Mouse (Mus musculus) c-Kit-positive CD71-positive TER-119-negative erythroid progenitor cells, embryonic 14.5 days (primary cell): ENCODE results near the gene Il1rapl2.

Experiments used
- DNase-seq: peaks from one replicate; pipeline ENCODE4 v3.0.0-alpha.2; 2013; ENCODE audit warnings: low read depth

The Il1rapl2 gene

GRCm38 (mm10) chrX:137570321-137571195, at the start of gene Il1rapl2:
Il1rapl2 (plus strand) TSS chrX:137570608.
- no peak for DNase-seq

DNA sequence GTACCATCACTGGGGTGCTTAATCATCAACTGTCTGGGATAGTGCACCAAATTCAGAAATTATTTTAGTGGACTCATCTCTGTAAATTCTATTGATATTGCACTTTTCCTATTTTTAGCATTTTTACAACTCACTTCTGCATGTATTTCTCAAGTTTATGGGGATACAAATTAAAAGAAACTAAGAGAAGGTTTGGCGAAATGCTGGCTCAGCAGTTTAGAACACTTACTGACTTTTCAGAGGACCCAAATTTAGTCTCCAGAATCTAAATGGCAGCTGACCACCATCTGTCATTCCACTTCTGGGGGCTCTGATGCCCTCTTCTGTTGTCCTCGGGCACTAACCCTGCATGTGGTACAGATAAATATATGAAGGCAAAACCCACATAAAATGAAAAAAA, 22.1 kb upstream of the Il1rapl2 start:
- no peak for DNase-seq

DNA sequence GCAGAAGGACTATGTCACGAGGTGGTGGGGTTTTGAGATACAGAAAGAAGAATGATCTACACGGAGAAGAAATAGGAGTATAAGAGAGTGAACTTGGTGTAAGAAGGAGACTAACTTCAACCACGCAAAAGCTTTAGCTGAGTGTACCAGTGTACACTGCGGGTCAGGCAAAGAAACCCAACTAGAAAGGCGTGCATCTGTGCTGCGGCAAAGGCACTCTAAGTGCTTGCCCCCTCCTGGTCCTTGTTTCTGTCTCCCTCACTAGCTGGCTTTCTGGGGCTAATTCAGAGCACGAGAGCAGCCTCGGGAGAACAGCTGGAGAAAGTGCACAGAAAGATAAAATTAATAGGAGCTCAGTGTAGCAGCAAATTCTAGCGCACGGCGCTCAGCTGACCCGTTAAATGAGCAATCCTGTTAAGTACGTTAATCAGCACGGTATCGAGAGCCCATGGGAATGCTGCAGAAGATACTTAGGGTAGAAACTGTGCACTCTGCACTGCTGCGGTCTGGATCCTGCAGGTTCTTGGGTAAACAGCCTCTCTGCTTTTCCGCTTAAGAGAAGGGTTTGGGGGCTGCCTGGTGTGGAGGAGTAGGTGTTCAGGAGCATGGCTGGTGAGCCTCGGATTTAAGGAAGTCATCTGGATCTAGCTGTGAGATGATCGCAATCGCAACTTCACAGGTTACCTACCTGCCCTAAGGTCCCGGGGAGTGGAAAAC, 778 bp upstream of the Il1rapl2 start:
- no peak for DNase-seq

- DNase-seq, result no peak
These were observed 12.2 kb downstream of the Il1rapl2 start for GRCm38 (mm10) chrX:137582656-137583055.

- DNase-seq, result no peak
These were observed 50.3 kb downstream of the Il1rapl2 start for GRCm38 (mm10) chrX:137620697-137621096.

GRCm38 (mm10) chrX:137667011-137667410, 96.6 kb downstream of the Il1rapl2 start:
- no peak for DNase-seq

GRCm38 (mm10) chrX:137687974-137688373, 117.6 kb downstream of the Il1rapl2 start:
- DNase-seq, result no peak

DNA sequence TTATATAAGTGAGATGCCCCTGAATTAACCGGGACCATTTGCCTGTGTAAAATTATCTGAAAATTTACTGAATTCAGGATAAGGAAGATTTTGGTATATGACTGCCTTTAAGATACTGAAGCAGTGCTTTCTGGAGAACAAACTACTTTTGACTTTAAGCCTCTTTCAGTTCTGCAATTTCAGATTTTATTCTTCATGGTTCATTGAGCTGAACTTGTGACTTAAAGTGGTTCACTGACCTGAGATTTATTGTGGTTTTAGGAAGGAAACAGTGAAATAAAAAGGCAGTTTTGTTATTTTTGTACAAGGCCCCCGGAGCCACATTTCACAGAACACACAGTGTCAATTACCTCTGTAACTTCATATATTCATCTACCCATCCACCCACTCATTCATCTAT, 129.6 kb downstream of the Il1rapl2 start:
- DNase-seq, result no peak

- DNase-seq, result no peak
These were observed 185.1 kb downstream of the Il1rapl2 start for GRCm38 (mm10) chrX:137755537-137755936.

- DNase-seq, result no peak
These were observed 235.2 kb downstream of the Il1rapl2 start for GRCm38 (mm10) chrX:137805484-137806200.

DNA sequence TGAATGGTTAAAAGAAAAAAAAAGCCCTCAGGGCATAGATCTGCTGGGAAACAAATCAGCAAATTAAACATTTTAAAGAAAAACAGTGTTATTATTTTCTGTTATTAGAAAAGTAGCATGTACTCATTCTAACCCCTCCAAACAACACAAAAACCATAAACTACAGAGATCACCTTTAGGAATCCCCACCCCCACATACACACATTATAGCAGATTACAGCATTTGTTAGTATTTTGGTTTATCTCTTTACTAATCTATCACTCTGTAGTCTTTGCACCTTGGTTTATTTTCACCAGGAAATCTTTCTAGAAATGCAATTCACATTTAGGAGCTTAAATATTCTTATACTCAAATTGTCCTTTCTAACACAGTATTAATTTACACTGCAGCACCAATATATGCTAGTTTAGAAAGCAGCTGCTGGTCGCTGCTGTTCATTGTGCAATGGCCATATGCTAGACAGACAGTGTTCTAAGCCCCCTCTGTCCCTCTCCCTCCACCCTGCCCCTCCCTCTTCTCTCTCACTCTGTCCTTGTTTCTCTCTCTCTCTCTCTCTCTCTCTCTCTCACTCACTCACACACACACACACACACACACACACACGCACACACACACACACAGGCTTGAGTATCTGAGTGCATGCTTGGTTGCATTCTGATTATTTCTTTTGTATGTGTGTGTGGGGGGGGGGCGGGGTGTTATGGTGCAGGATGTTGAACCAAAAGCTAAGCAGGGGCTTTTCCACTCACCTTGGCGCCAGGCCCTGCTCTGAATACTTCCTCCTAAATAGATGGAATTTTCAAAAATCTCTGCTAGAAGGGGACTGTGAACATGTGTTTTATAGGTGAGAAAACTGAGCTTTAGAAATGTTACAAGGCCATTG, 236.1 kb downstream of the Il1rapl2 start:
- no peak for DNase-seq

- DNase-seq, result no peak
These were observed 239.1 kb downstream of the Il1rapl2 start for GRCm38 (mm10) chrX:137809526-137809925.

DNA sequence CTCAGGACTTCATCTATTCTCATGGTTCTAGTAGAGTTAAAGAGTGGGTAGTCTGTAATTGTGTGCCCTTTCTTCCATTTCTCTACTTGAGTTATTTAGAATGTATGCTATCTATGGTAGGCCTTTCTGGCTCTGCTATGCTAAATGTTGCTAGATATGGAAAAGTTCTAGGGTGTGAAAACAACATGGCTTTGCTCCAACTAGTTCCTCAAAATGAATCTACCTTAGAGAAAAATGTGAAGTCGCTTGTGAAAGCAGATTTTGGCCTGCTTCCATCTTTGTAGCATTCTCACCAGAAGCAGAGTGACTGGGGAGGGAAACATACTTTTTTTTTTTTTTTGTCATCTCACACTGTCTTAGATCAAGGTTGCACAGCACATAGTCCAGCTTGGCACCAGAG, 241.7 kb downstream of the Il1rapl2 start:
- DNase-seq, result no peak

- DNase-seq, result no peak
These were observed 278.5 kb downstream of the Il1rapl2 start for GRCm38 (mm10) chrX:137848936-137849335.

GRCm38 (mm10) chrX:137923490-137923889, 353.1 kb downstream of the Il1rapl2 start:
- no peak for DNase-seq

DNA sequence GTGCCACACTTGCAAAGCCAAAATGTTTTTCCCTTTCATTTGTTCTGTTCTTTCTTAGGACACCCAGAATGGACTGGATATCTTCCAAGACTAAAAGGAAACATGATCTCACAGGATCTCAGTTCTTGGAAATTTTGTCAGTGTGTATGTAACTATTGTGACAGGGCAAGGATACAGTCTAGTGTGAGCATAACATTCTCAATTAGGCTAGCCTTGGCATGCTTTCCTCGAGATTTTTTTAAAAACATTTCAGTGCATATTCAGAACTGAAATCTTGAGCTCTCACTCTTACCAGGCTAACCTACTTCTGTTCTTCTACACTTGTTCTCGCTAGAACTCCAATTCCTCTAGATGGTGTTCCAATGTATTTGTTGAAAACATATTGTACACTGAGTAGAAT, 356.4 kb downstream of the Il1rapl2 start:
- DNase-seq, result no peak

GRCm38 (mm10) chrX:137947741-137948140, 377.3 kb downstream of the Il1rapl2 start:
- DNase-seq, result no peak

- DNase-seq, result no peak
These were observed 400.9 kb downstream of the Il1rapl2 start for GRCm38 (mm10) chrX:137971306-137971705.

DNA sequence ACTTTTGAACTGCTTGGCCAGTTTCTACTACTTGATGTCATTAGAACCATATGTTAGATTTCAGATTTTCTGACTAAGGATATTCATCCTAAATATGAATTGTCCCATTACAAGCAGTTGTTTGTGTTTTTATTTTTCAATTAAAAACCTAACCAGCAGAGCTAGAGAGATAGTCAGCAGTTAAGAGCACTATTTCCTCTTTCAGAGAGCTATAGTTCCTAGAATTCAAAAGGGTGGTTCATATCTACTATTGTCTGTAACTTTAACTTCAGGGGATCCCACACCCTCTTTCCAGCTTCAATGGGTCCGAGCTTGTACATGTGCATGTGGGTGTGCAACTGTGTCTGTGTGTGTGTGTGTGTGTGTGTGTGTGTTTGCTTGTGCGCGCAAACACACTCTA, 472.7 kb downstream of the Il1rapl2 start:
- DNase-seq, result no peak

GRCm38 (mm10) chrX:138103954-138104353, 533.5 kb downstream of the Il1rapl2 start:
- DNase-seq, result no peak

DNA sequence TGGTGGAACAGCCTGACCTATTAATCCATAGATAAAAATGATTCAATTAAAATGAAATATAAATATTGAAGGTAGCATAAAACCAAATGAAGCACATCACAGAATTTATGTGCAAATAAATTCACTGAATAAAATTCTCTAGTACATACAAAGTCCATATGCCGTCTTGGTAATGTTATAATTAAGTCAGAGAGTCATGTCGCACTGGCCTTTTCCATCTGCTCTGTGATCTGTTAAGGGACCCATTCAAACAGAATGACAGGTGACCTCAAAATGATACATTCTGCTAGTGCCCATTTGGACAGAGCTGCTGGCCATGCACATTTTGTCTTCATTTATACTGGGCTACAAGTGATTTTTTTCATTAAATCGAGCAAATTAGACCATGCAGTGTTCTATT, 534.3 kb downstream of the Il1rapl2 start:
- no peak for DNase-seq

GRCm38 (mm10) chrX:138170146-138170545, 599.7 kb downstream of the Il1rapl2 start:
- DNase-seq, result no peak
